Mouse (Mus musculus): Measurements from ENCODE around the gene Dnaaf5. TPM values are rescaled to one million over a fixed set of nuclear protein-coding genes. Genes with fewer than 3 reads are reported as not detected.

Dnaaf5 gene
- total RNA-seq, 2 experiments from 2014 or later, result 9.3 to 10.2 TPM

DNA sequence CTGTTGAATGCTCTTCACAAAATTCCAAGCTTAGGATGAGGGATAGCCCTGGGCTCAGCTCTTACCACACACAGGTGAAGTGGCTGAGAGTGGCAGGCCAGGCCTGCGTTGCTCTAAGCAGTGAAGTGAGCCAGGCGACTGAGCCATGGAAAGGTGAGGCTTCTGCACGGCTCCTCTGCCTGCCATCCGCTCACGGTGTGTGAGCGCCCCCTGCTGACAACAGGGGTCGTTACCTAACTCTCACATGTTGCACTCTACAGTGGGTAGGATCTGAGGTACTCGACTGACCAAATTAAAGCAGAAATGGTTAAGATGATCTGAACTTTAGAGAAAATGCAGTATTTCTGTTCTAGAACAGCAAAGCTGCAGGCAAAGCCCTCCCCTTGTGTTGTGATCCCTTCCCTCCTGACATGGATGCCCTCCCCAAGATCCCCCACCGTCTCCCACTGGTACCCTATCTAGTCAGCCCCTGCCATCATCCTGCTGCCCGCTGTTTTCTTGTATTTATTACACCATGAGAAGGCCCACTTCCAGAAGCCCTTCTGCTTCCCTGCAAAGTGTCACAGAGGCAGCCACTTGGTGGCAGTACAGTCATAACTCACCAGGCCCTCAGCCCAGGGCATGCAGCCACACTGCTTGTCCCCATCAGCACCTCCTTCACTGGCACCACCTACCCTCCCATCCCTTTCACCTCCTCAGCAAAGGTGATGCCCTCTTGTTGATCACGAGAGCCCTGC, 29.0 kb downstream of the Dnaaf5 start:
- DNase-seq, result peak; percentile 75

GRCm38 (mm10) chr5:139183131-139183530, 33.1 kb downstream of the Dnaaf5 start:
- intact Hi-C loops (cut with DNase I; ENCODE audit: low total_unique reads), result loop anchor here (5.0 kb wide), 1 partner anchor 106 kb away; no protein-coding TSS in a partner anchor

More for the DNA sequence above, 29.0 kb downstream of the Dnaaf5 start:
- intact Hi-C loops (cut with DNase I; ENCODE audit: low total_unique reads), result loop anchor here (2.0 to 5.0 kb wide), 2 partner anchors 92 to 330 kb away; no protein-coding TSS in a partner anchor

GRCm38 (mm10) chr5:139183601-139184000, 33.6 kb downstream of the Dnaaf5 start:
- no peak for DNase-seq
- intact Hi-C loops (cut with DNase I; ENCODE audit: low total_unique reads), result loop anchor here (5.0 kb wide), 1 partner anchor 106 kb away; no protein-coding TSS in a partner anchor

More at GRCm38 (mm10) chr5:139183131-139183530, 33.1 kb downstream of the Dnaaf5 start:
- no peak for DNase-seq

- no peak for DNase-seq
- intact Hi-C loops (cut with DNase I; ENCODE audit: low total_unique reads), result loop anchor here (5.0 kb wide), 1 partner anchor 108 kb away; no protein-coding TSS in a partner anchor
These were observed 34.9 kb downstream of the Dnaaf5 start for GRCm38 (mm10) chr5:139184897-139185296.

DNA sequence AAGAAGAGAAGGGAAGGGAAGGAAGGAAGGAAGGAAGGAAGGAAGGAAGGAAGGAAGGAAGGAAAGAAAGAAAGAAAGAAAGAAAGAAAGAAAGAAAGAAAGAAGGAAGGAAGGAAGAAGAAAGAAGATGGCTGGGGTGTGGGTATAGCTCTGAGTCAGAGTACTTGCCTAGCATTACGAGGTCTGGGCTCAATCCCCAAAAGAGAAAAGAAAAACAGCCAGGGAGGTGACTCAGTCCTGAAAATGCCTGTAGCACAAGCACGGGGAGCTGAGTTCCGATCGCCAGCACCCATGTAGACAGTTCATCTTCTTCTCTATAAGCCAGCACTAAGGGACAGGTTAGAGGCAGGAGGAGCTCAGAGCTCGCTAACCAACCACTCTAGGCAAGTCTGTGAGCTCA, 39.7 kb downstream of the Dnaaf5 start:
- intact Hi-C loops (cut with DNase I; ENCODE audit: low total_unique reads), result no loop called here
- no peak for DNase-seq

DNA sequence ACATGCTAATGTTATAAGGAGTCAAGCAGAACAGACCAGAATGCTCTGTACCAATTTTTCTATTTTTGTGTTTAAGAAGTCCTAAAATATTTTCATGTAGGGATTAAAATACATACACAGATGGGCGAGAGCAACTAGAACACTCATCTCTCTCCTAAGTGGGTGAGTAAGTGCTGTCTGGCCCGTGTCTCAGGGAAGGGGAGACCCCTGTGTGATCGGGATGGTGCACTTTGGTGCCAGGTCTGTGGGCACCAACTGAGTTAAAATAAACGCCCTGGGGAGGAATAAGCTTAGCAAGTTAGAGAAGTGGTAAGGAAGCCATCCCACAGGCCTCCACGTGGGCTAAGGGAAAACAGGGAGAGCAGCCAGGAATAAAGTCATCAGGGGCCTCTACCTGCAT, 40.9 kb downstream of the Dnaaf5 start:
- DNase-seq, result no peak
- intact Hi-C loops (cut with DNase I; ENCODE audit: low total_unique reads), result no loop called here

- DNase-seq, result no peak
- intact Hi-C loops (cut with DNase I; ENCODE audit: low total_unique reads), result no loop called here
These were observed 48.8 kb downstream of the Dnaaf5 start for GRCm38 (mm10) chr5:139198779-139199178.

DNA sequence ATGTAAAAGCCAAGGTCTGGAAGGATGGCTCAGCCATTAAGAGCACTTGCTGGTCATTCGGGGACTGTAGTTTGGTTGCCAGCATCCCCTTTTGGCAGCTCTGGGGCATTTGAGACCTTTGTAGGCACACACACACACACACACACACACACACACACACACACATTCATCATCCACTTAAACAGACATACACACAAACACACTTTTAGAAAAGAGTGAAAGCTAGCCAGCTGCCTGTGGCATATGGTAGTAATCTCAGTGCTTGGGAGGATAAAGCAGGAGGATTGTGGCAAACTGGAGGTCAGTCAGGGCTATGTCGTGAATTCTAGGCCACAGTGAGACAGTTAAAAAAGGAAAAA, 49.6 kb downstream of the Dnaaf5 start:
- intact Hi-C loops (cut with DNase I; ENCODE audit: low total_unique reads), result no loop called here
- no peak for DNase-seq

- peak; percentile 98 for DNase-seq
- intact Hi-C loops (cut with DNase I; ENCODE audit: low total_unique reads), result no loop called here
These were observed 50.2 kb downstream of the Dnaaf5 start, which contains the start of gene Sun1 for GRCm38 (mm10) chr5:139199995-139200769. Gene Sun1 (plus strand): TSS chr5:139200637.

- intact Hi-C loops (cut with DNase I; ENCODE audit: low total_unique reads), result no loop called here
- DNase-seq, result no peak
These were observed 50.9 kb downstream of the Dnaaf5 start for GRCm38 (mm10) chr5:139200770-139201569.

DNA sequence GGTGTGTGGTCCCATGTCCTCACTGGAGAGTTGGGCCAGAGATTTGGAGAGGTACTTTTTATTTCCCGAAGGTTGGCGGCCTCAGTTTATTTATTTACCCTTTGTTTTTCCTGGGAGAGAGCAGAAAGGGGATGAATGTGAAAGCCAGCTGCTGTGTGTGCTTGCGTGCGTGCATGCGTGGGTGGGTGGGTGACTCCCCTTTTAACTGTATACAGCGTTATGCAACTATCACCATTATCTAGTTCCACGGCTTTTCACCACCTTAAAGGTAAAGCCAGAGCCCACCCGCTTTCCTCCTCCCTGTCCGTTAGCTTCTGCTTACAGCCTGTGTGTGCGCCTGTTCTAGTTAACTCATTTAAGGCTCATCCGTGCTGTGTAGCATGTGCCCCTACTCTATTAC, 52.1 kb downstream of the Dnaaf5 start:
- intact Hi-C loops (cut with DNase I; ENCODE audit: low total_unique reads), result no loop called here
- no peak for DNase-seq

GRCm38 (mm10) chr5:139203312-139203711, 53.3 kb downstream of the Dnaaf5 start:
- intact Hi-C loops (cut with DNase I; ENCODE audit: low total_unique reads), result no loop called here
- no peak for DNase-seq

DNA sequence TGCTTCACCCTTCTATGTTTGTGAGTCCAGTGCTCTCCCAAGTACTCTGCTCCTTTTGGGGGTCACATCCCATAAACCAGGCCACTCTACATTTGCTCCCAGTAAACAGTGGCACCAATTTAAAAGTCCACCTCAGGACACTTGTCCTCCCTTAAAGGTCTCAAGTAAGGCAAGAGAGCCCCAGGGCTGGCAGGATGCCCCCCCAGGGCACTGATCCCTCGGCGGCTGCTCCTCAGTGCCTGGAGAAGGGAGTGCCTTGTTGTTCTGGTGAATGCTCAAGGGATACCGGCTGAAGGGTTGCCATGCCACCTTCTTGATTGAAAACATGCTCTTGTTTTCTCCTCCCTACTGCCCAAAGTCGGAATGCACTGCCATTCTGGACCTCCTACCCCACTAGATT, 56.1 kb downstream of the Dnaaf5 start:
- DNase-seq, result peak; percentile 45
- intact Hi-C loops (cut with DNase I; ENCODE audit: low total_unique reads), result no loop called here

DNA sequence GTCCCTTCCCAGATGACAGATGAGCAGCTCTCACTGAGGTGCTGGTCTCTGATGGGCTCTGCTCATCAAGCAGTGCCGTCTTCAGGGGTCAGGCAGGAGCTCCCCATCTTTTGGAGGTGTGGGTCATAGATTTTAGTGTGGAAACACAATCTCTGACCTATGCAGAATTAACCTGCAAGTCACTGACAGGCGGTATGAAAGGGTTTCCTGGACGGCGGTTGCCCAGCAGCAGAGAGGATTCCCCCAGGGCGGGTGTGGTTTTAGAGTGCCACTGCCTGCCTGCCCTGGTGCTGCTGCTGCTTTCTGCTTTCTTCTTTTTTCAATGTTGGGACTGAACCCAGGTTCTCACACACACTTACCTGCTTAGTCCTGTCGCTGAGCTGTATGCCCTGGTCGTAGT, 56.5 kb downstream of the Dnaaf5 start:
- intact Hi-C loops (cut with DNase I; ENCODE audit: low total_unique reads), result no loop called here
- no peak for DNase-seq

DNA sequence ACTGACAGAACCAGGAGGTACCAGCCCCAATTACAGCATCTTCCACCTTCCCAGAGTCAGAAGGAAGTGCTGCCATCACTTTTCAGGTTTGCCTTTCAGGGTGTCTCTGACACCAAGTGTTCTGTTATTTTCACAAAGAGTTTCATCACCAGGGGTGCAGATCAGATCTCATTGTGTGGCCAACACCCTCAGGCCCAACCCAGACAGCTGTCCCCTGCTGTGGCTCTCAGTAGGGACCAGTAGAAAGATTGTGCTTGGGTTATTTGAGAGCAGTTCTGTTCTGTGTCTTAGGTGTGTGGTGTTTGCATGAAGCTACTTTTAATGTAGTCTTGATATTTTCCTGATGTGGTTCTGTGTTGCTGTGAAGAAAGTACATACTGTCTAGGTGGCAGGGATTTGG, 58.2 kb downstream of the Dnaaf5 start:
- no peak for DNase-seq
- intact Hi-C loops (cut with DNase I; ENCODE audit: low total_unique reads), result no loop called here

- intact Hi-C loops (cut with DNase I; ENCODE audit: low total_unique reads), result no loop called here
- DNase-seq, result no peak
These were observed 59.1 kb downstream of the Dnaaf5 start for GRCm38 (mm10) chr5:139208871-139209684.

- intact Hi-C loops (cut with DNase I; ENCODE audit: low total_unique reads), result no loop called here
- DNase-seq, result no peak
These were observed 59.6 kb downstream of the Dnaaf5 start for GRCm38 (mm10) chr5:139209685-139210026.

- intact Hi-C loops (cut with DNase I; ENCODE audit: low total_unique reads), result no loop called here
- no peak for DNase-seq
These were observed 61.8 kb downstream of the Dnaaf5 start for GRCm38 (mm10) chr5:139211737-139212385.

DNA sequence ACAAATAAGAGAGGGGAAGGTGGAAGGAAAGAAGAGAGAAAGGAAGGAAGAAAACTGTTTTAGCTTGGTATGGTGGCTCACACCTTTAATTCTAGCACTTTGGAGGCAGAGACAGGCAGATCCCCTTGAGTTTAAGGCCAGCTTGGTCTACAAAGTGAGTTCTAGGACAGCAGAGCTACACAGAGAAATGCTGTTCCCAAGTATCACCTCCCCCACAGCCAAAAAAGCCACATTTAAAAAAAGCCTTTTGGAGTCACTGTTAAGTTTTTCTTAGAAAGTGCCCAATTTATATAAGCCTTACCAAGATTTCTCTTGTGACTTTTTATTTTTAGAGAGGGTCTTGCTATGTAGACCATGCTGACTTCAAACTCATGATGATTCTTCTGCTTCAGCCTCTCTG, 64.3 kb downstream of the Dnaaf5 start:
- DNase-seq, result no peak
- intact Hi-C loops (cut with DNase I; ENCODE audit: low total_unique reads), result no loop called here
